Mouse (Mus musculus) brain, adult 10 weeks (tissue): ENCODE measurements around the gene H2al1i. TPM values are rescaled to one million over a fixed set of nuclear protein-coding genes. Genes with fewer than 3 reads are reported as not detected.

ENCODE experiments used
- polyA plus RNA-seq: library from polyadenylated mRNA; stranded (reverse); fragments of 350-450 nt; fragmentation: Illumina TruSeq; extraction: RNeasy Lipid Tissue Mini Kit (QIAGEN cat#74804); gene quantifications from one replicate; pipeline ENCODE4 v1.2.3, GENCODE M21; 2015; ENCODE audit warnings: low read depth, low replicate concordance

The H2al1i gene
- polyA plus RNA-seq: not detected

DNA sequence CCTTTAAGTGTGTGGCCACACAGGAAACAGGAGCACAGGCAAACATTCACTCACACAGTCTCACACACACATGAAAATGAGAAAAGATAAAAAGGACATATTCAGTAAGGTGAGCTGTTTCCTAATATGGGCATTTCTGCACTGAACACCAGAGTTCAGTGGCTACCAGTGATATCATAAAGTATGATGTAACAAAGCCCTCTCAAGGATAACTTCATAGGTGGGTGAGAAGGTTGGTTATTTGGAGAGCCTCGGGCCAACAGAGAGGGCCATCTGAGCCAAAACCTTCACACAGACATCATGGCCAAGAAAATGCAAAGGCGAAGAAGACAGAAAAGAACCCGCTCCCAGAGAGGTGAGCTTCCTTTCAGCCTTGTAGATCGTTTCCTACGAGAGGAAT, at the start of gene H2al1i:
Gene H2al1i (plus strand): TSS at position 301 of the 400 bp plus-strand sequence.

DNA sequence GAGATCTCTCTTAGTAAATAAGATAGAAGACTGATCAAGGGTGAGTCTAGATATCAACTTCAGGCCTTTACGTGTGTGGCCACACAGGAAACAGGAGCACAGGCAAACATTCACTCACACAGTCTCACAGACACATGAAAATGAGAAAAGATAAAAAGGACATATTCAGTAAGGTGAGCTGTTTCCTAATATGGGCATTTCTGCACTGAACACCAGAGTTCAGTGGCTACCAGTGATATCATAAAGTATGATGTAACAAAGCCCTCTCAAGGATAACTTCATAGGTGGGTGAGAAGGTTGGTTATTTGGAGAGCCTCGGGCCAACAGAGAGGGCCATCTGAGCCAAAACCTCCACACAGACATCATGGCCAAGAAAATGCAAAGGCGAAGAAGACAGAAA, 25.5 kb upstream of the H2al1i start, which contains the start of gene H2al1a:
Gene H2al1a (plus strand): TSS at position 301 of the 400 bp plus-strand sequence.

DNA sequence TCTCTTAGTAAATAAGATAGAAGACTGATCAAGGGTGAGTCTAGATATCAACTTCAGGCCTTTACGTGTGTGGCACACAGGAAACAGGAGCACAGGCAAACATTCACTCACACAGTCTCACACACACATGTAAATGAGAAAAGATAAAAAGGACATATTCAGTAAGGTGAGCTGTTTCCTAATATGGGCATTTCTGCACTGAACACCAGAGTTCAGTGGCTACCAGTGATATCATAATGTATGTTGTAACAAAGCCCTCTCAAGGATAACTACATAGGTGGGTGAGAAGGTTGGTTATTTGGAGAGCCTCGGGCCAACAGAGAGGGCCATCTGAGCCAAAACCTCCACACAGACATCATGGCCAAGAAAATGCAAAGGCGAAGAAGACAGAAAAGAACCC, 22.3 kb upstream of the H2al1i start, which contains the start of gene H2al1b:
Gene H2al1b (plus strand): TSS at position 301 of the 400 bp plus-strand sequence.

DNA sequence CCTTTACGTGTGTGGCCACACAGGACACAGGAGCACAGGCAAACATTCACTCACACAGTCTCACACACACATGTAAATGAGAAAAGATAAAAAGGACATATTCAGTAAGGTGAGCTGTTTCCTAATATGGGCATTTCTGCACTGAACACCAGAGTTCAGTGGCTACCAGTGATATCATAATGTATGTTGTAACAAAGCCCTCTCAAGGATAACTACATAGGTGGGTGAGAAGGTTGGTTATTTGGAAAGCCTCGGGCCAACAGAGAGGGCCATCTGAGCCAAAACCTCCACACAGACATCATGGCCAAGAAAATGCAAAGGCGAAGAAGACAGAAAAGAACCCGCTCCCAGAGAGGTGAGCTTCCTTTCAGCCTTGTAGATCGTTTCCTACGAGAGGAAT, 19.1 kb upstream of the H2al1i start, which contains the start of gene H2al1c:
Gene H2al1c (plus strand): TSS at position 301 of the 400 bp plus-strand sequence.

DNA sequence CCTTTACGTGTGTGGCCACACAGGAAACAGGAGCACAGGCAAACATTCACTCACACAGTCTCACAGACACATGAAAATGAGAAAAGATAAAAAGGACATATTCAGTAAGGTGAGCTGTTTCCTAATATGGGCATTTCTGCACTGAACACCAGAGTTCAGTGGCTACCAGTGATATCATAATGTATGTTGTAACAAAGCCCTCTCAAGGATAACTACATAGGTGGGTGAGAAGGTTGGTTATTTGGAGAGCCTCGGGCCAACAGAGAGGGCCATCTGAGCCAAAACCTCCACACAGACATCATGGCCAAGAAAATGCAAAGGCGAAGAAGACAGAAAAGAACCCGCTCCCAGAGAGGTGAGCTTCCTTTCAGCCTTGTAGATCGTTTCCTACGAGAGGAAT, 15.9 kb upstream of the H2al1i start, which contains the start of gene H2al1d:
Gene H2al1d (plus strand): TSS at position 301 of the 400 bp plus-strand sequence.

DNA sequence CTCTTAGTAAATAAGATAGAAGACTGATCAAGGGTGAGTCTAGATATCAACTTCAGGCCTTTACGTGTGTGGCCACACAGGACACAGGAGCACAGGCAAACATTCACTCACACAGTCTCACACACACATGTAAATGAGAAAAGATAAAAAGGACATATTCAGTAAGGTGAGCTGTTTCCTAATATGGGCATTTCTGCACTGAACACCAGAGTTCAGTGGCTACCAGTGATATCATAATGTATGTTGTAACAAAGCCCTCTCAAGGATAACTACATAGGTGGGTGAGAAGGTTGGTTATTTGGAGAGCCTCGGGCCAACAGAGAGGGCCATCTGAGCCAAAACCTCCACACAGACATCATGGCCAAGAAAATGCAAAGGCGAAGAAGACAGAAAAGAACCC, 12.8 kb upstream of the H2al1i start, which contains the start of gene H2al1e:
Gene H2al1e (plus strand): TSS at position 301 of the 400 bp plus-strand sequence.

DNA sequence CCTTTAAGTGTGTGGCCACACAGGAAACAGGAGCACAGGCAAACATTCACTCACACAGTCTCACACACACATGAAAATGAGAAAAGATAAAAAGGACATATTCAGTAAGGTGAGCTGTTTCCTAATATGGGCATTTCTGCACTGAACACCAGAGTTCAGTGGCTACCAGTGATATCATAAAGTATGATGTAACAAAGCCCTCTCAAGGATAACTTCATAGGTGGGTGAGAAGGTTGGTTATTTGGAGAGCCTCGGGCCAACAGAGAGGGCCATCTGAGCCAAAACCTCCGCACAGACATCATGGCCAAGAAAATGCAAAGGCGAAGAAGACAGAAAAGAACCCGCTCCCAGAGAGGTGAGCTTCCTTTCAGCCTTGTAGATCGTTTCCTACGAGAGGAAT, 9.6 kb upstream of the H2al1i start, which contains the start of gene H2al1f:
Gene H2al1f (plus strand): TSS at position 301 of the 400 bp plus-strand sequence.

DNA sequence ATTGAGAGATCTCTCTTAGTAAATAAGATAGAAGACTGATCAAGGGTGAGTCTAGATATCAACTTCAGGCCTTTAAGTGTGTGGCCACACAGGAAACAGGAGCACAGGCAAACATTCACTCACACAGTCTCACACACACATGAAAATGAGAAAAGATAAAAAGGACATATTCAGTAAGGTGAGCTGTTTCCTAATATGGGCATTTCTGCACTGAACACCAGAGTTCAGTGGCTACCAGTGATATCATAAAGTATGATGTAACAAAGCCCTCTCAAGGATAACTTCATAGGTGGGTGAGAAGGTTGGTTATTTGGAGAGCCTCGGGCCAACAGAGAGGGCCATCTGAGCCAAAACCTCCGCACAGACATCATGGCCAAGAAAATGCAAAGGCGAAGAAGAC, 6.5 kb upstream of the H2al1i start, which contains the start of gene H2al1g:
Gene H2al1g (plus strand): TSS at position 301 of the 400 bp plus-strand sequence.

DNA sequence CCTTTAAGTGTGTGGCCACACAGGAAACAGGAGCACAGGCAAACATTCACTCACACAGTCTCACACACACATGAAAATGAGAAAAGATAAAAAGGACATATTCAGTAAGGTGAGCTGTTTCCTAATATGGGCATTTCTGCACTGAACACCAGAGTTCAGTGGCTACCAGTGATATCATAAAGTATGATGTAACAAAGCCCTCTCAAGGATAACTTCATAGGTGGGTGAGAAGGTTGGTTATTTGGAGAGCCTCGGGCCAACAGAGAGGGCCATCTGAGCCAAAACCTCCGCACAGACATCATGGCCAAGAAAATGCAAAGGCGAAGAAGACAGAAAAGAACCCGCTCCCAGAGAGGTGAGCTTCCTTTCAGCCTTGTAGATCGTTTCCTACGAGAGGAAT, 3.3 kb upstream of the H2al1i start, which contains the start of gene H2al1h:
Gene H2al1h (plus strand): TSS at position 301 of the 400 bp plus-strand sequence.

DNA sequence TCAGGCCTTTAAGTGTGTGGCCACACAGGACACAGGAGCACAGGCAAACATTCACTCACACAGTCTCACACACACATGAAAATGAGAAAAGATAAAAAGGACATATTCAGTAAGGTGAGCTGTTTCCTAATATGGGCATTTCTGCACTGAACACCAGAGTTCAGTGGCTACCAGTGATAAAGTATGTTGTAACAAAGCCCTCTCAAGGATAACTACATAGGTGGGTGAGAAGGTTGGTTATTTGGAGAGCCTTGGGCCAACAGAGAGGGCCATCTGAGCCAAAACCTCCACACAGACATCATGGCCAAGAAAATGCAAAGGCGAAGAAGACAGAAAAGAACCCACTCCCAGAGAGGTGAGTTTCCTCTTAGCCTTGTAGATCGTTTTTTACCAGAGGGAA, 3.1 kb downstream of the H2al1i start, which contains the start of gene H2al1j:
Gene H2al1j (plus strand): TSS at position 301 of the 400 bp plus-strand sequence.

Other genes with a start within 250 kb of the H2al1i start
- gene H2al1a, start 25.4 kb upstream of the H2al1i start, polyA plus RNA-seq: not detected
- gene H2al1b, start 22.2 kb upstream of the H2al1i start, polyA plus RNA-seq: not detected
- gene H2al1c, start 19.0 kb upstream of the H2al1i start, polyA plus RNA-seq: not detected
- gene H2al1d, start 15.8 kb upstream of the H2al1i start, polyA plus RNA-seq: not detected
- gene H2al1e, start 12.7 kb upstream of the H2al1i start, polyA plus RNA-seq: not detected
- gene H2al1f, start 9.5 kb upstream of the H2al1i start, polyA plus RNA-seq: not detected
- gene H2al1g, start 6.4 kb upstream of the H2al1i start, polyA plus RNA-seq: not detected
- not detected for gene H2al1h, start 3.2 kb upstream of the H2al1i start, polyA plus RNA-seq
- not detected for gene H2al1j, start 3.2 kb downstream of the H2al1i start, polyA plus RNA-seq